Comparison of ENCODE assay signal across 16 mouse cellular contexts in the genomic region with DNA sequence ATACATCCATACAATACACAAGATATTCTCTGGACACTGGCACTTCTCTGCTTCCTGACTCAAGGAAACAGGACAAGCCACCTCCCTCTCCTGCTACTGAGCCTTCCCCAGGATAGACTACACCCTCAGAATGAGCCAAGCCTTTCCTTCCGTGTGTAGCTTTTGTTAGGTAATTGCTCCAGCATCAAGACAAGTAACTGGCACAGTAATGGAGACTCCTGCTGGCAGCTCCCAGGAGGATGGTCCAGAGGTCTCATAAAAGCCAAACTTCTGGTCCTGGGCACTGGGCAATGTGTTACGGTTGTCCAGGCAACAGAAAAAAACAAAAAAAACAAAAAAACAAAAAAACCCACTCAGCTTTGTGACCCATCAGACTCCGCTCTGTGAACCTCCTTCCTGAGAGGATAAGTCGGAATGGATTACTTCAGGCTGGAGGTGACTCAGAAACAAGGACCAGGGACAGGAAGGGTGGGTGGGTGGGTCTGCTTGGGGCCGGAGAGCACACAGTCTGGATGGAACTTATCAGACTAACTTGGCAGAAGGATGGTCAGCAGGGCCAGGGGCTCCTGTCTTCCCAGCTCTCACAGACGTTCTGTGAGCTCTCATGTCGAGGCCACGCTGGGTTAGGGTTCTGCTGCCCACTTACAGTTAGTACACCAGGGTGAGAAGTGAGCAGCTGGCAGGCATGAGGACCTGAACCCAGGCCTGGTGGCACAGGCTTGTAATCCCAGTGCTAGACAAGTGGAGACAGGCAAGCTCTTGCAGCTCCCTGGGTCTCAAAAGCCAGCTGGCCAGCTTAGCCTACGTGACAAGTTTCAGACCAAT. TPM values are rescaled to one million over a fixed set of nuclear protein-coding genes. Genes with fewer than 3 reads are reported as not detected.
A peak's percentile ranks its signal among the peaks of the same experiment; 100 is the strongest.
DNase-seq lines count a peak whose midpoint lies in the region; ATAC-seq lines count a peak whose summit lies in the region.
"Had no signal": no experiment of that assay in that cellular context is flagged by ENCODE, and none has a peak within 500 bp of the region (broad histone marks: within the 10 kb centered on the region; RNA-seq: fewer than 3 reads in every experiment).

No protein-coding gene starts in this region.

- peaks cover 14% of the 10 kb centered on the region for H3K4me1 ChIP-seq in heart, embryonic 12.5 days (replicated peaks)
- H3K4me1 ChIP-seq in kidney, embryonic 14.5 days (ENCODE audit: control insufficient read depth, insufficient read depth, low read length) = 0 out of 2 replicates have a peak, but pooled peaks cover 2% of the 10 kb centered on the region
- H3K4me1 ChIP-seq: hindbrain, embryonic 12.5 days; midbrain, embryonic 12.5 days had no signal

- H3K27me3 ChIP-seq in heart, embryonic 12.5 days (replicated peaks) = peaks cover 15% of the 10 kb centered on the region
- H3K27me3 ChIP-seq in kidney, embryonic 14.5 days (ENCODE audit: control insufficient read depth, insufficient read depth, low read length) = no peaks in the 10 kb centered on the region
- H3K27me3 ChIP-seq: embryonic facial prominence, embryonic 12.5 days; hindbrain, embryonic 12.5 days; neural tube, embryonic 15.5 days had no signal

- no peak overlapping the region for H3K27ac ChIP-seq in heart, embryonic 12.5 days (ENCODE audit: poor library complexity, severe bottlenecking)
- no peak overlapping the region for H3K27ac ChIP-seq in kidney, embryonic 14.5 days (ENCODE audit: low read depth, low read length)
- H3K27ac ChIP-seq: embryonic facial prominence, embryonic 12.5 days; hindbrain, embryonic 12.5 days; liver, embryonic 14.5 days; macrophage; midbrain, embryonic 12.5 days; neural tube, embryonic 15.5 days had no signal

- no peak overlapping the region for H3K4me2 ChIP-seq in heart, embryonic 12.5 days
- no peak overlapping the region for H3K4me2 ChIP-seq in kidney, embryonic 14.5 days (replicated peaks; ENCODE audit: low read depth, low read length)
- H3K4me2 ChIP-seq: embryonic facial prominence, embryonic 12.5 days; hindbrain, embryonic 12.5 days; midbrain, embryonic 12.5 days; neural tube, embryonic 15.5 days had no signal

- WGBS in heart, embryonic 12.5 days = 58% methylated on average over 9 of the region's 9 CpGs
- WGBS in kidney, embryonic 14.5 days = 74% methylated on average over 9 of the region's 9 CpGs

- ATAC-seq in heart, embryonic 12.5 days (ENCODE audit: insufficient number of reproducible peaks, low FRiP score) = peak; percentile 69
- no peak for ATAC-seq in kidney, embryonic 14.5 days (ENCODE audit: low FRiP score, low TSS enrichment)

- no peak for DNase-seq in heart, adult 8-10 months (ENCODE audit: low spot score)
- DNase-seq in kidney, adult 11 months = peak; percentile 63
- DNase-seq in lung, postnatal 10 days = peak; percentile 22
- no peak for DNase-seq in lung, adult 18-20 months
- DNase-seq in neural tube, embryonic 10.5 days (ENCODE audit: extremely low spot score, low spot score) = no peak
- DNase-seq: cerebellum, adult 9-10 months; left cerebral cortex, postnatal 4 days; thymus, postnatal 25 days had no signal

- H3K4me3 ChIP-seq in heart, embryonic 12.5 days = no peak overlapping the region
- H3K4me3 ChIP-seq in kidney, embryonic 14.5 days (ENCODE audit: low read length) = no peak overlapping the region
- H3K4me3 ChIP-seq: embryonic facial prominence, embryonic 12.5 days; hindbrain, embryonic 12.5 days; midbrain, embryonic 12.5 days; neural tube, embryonic 15.5 days had no signal

- no peak overlapping the region for H3K9ac ChIP-seq in heart, embryonic 12.5 days
- no peak overlapping the region for H3K9ac ChIP-seq in kidney, embryonic 14.5 days (ENCODE audit: low read depth, low read length)
- H3K9ac ChIP-seq: embryonic facial prominence, embryonic 12.5 days; hindbrain, embryonic 12.5 days; liver, embryonic 14.5 days; midbrain, embryonic 12.5 days; neural tube, embryonic 15.5 days had no signal

- H3K9me3 ChIP-seq in heart, embryonic 12.5 days (replicated peaks) = no peaks in the 10 kb centered on the region
- H3K9me3 ChIP-seq in kidney, embryonic 14.5 days (ENCODE audit: control insufficient read depth, low read length) = no peaks in the 10 kb centered on the region
- H3K9me3 ChIP-seq: embryonic facial prominence, embryonic 12.5 days; hindbrain, embryonic 12.5 days; midbrain, embryonic 12.5 days; neural tube, embryonic 15.5 days had no signal

- H3K36me3 ChIP-seq in heart, embryonic 12.5 days = no peaks in the 10 kb centered on the region
- H3K36me3 ChIP-seq in kidney, embryonic 14.5 days (ENCODE audit: control insufficient read depth, insufficient read depth, low read length) = no peaks in the 10 kb centered on the region
- H3K36me3 ChIP-seq: embryonic facial prominence, embryonic 12.5 days; hindbrain, embryonic 12.5 days; midbrain, embryonic 12.5 days; neural tube, embryonic 15.5 days had no signal

RNA-seq across cellular contexts. Expression of gene D10Jhu81e, which starts 42.3 kb away (rescaled TPM):
- 38.0 and 38.7 TPM in 2 replicates for polyA plus RNA-seq in heart, embryonic 12.5 days (2016; fragmentation: Nextera tagmentation; extraction: Ambion mirVana)
- total RNA-seq in heart, adult 8-10 months (2022) = 100 to 1,000 TPM; 676 to 739 (median 714) TPM
- polyA plus RNA-seq in kidney, embryonic 14.5 days (2014; fragmentation: Nextera tagmentation; extraction: Ambion mirVana) = 16.3 and 85.4 TPM in 2 replicates

RNA-seq across cellular contexts. Expression of gene Pwp2, which starts 57.7 kb away (rescaled TPM):
- polyA plus RNA-seq in heart, embryonic 12.5 days (2016; fragmentation: Nextera tagmentation; extraction: Ambion mirVana) = 14.1 and 14.2 TPM in 2 replicates
- total RNA-seq in heart, adult 8-10 months (2022) = 10 to 100 TPM; 11.1 to 12.3 (median 11.6) TPM
- polyA plus RNA-seq in kidney, embryonic 14.5 days (2014; fragmentation: Nextera tagmentation; extraction: Ambion mirVana) = 10.4 and 19.9 TPM in 2 replicates

RNA-seq across cellular contexts. Expression of gene Icosl, which starts 58.2 kb away (rescaled TPM):
- polyA plus RNA-seq in heart, embryonic 12.5 days (2016; fragmentation: Nextera tagmentation; extraction: Ambion mirVana) = 1.5 and 1.6 TPM in 2 replicates
- total RNA-seq in heart, adult 8-10 months (2022) = 1 to 10 TPM; 6.1 to 7.9 (median 7.0) TPM
- polyA plus RNA-seq in kidney, embryonic 14.5 days (2014; fragmentation: Nextera tagmentation; extraction: Ambion mirVana) = 3.8 and 4.8 TPM in 2 replicates

Comparison
In these comparisons a context has a peak if more than half of its experiments do, and no peak if none do; other contexts are left out.
1. DNase-seq: peak in kidney, adult 11 months (single experiment) and lung, postnatal 10 days (single experiment); none in heart, adult 8-10 months (single experiment), lung, adult 18-20 months (0 of 2) and neural tube, embryonic 10.5 days (single experiment).